Mouse (Mus musculus) myocyte (in vitro differentiated cells): Measurements from ENCODE around the gene Smarce1.

Source experiments
- CEBPB ChIP-seq: IDR thresholded peaks from 2 replicates; pipeline ENCODE4 v1.6.1; 2011; ENCODE audit warnings: mild to moderate bottlenecking, moderate library complexity; ENCODE audit not compliant: poor library complexity, insufficient read depth, severe bottlenecking
- MAX ChIP-seq: IDR thresholded peaks from one replicate; pipeline ENCODE4 v1.6.1; 2011; ENCODE audit warnings: low read depth, mild to moderate bottlenecking, control low read depth
- POLR2A ChIP-seq: IDR thresholded peaks from one replicate; pipeline ENCODE4 v1.6.1; 2011; ENCODE audit warnings: low read depth, mild to moderate bottlenecking, control low read depth, moderate library complexity; ENCODE audit not compliant: insufficient read length
- POLR2AphosphoS2 ChIP-seq: IDR thresholded peaks from one replicate; pipeline ENCODE4 v1.6.1; 2011; ENCODE audit warnings: low read depth, control low read depth; ENCODE audit not compliant: insufficient read length
- TCF12 ChIP-seq: IDR thresholded peaks from one replicate; pipeline ENCODE4 v1.6.1; 2011; ENCODE audit warnings: mild to moderate bottlenecking, control low read depth; ENCODE audit not compliant: poor library complexity, insufficient read depth, severe bottlenecking
- TCF3 ChIP-seq: IDR thresholded peaks from one replicate; pipeline ENCODE4 v1.6.1; 2011; ENCODE audit warnings: low read depth, control low read depth; ENCODE audit not compliant: insufficient read length
- USF1 ChIP-seq: IDR thresholded peaks from one replicate; pipeline ENCODE4 v1.6.1; 2011; ENCODE audit warnings: low read depth, mild to moderate bottlenecking, control low read depth, moderate library complexity

DNA sequence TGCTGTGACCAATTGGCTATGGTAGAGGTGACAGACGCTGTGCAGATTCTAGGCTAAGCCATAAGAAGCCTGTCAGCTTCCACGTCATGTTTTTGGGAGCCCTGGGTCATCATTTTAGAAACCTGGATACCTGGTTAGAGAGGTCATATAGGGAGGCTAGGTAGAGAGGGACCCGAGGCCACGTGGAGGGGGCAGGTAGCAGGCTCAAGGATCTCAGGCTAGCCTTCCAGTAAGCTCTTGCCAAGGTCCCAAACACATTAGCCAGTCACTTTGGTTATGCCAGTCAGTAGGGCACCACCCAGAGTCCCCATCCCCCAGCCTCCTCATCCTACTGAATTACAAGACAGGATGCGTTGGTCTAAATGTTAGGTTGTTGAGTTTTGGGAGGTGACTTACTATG is 11.2 kb upstream of the Smarce1 start:
- TF ChIP-seq POLR2A, result no peak
- no peak for TF ChIP-seq CEBPB
- no peak for TF ChIP-seq TCF12
- no peak for TF ChIP-seq POLR2AphosphoS2
- no peak for TF ChIP-seq USF1
- TF ChIP-seq TCF3, result no peak
- no peak for TF ChIP-seq MAX
